Mouse (Mus musculus) cerebellum, postnatal 10 days (tissue): ENCODE results near the gene Slc27a3.

Experiments used
- DNase-seq, 2 experiments: peaks; one replicate each; pipeline ENCODE4 v3.0.0; 2021; ENCODE audit warnings: mixed read lengths in 2 of 2

Gene Slc27a3

DNA sequence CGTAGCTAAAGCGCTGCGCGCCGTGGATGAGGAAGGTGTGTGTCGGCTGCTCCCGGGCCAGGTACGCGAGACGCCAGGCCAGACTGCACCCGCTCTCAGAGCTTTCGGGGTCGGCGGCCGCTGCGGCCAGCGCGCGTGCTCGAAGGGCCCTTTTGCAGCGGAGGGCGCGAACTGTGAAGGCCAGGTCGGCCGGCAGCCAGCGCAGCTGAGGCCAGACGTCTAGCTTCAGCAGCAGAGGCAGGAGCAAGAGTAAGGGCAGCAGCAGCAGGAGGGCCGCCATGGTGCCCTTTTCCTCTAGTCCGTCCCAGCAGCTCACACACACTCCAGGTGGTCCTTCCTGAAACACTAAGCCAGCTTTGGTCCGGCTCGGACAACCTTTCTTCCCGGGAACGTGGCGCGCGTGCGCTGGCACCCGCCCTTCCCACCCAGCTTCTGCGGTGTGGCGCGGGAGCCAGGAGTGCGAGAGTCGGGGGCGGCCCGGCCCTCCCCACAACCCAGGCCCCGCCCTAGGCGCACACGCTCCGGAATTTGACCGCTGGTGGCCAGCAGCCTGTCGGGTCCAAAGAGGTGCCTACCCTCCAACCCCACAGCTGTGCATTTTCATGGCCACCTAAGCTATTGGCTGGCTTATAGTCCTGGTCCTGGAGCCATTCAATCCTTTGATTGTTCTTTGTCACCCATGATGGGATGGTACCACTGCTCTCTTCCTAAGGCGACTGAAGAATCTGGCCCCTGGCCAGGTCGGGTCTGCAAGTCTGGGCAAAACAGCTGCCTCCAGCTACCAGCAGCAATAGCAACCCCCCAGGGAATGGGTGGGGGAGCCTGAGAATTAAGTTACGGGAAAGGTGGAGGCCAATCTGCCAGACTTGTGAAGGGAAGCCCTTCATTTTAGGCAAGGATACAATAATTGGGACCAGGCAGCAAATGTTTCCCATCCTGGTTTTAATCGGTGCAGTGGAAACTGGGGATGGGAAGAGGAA is at the start of gene Slc27a3:
TSS of gene Slc27a3 (minus strand) at position 428 of the 980 bp plus-strand sequence.
- DNase-seq: peak; percentile 78 to 79

DNA sequence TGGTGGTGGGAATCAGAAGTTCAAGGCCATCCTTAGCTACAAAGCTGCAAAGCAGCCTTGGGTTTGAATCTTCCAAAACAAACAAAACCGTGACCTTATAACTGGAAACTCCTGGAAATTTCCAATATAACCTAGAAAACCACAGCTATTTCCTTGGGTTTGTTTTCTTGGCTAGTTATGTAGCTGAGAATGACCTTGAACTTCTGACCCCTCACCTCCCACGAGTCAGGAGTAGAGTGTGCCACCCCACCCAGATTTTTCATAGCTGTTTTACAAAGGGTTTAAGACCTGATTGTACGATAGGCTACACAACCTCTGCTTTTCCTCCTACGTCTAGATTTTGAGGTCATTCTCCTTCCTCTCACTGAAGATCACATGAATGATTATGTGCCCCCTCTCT is 47.4 kb upstream of the Slc27a3 start:
- no peak for DNase-seq

DNA sequence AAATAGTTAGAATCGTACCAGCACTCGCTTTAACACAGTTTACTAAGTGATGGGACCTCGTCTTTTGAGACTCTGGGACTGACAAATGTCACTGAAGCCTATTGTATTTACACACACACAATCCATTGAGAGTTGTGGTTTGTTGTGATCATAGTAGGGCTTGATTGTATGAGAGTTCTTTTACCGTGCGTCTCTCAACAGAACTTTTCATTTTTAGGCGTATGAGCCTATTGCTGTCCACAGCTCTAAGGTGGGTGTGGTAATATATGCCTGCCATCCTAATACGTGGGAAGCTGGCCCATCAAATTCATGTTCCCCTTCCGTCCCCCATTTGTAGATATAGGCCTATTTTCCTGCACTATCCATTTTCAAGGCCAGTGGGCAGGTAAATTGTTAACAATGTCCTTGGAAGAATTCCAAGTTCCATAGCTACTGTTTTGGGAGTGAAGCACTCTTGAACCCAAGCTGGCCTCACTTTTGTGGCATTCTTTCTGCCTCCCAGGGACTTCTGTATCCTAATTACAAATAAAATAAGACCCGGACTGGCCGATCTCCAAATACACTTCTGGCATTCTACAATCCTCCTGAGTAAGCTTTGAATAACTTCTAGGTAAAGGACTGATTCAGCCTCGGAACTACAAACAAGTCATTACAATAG is 44.5 kb upstream of the Slc27a3 start:
- peak; percentile 18 to 34 for DNase-seq

DNA sequence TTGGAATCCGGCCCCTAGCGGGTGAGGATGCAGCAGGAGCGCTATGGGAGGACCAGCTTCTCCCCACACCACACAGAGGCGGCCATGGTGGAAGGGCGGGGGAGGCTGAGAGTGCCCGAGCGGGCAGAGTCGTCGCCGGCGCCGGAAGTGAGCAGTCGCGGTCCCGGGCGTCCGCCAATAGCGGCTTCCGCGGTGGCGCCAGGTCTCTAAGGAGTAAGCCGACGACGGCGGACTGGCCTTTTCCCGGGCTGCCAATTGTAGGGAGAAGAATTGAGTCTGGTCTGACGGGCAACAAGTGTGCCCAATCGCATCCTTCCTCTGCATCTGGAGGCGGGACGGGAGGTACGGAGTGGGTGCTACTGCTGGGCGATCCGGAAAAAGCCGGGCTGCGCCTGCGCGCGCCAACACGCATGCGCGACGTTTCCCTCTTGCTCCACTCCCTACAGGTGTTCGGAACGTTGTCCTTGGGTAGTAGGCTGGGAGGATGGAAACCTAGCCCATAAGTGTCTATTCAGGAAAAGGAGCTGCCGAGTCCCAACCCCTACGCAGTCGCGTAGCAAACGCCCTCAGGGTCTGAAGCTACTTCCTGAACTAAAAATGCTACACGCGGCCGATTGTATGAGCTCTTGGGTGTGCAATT is 43.8 kb upstream of the Slc27a3 start, which contains the start of gene Ints3:
TSS of gene Ints3 (minus strand) at position 242 of the 640 bp plus-strand sequence.
- DNase-seq: peak; percentile 99 to 100

DNA sequence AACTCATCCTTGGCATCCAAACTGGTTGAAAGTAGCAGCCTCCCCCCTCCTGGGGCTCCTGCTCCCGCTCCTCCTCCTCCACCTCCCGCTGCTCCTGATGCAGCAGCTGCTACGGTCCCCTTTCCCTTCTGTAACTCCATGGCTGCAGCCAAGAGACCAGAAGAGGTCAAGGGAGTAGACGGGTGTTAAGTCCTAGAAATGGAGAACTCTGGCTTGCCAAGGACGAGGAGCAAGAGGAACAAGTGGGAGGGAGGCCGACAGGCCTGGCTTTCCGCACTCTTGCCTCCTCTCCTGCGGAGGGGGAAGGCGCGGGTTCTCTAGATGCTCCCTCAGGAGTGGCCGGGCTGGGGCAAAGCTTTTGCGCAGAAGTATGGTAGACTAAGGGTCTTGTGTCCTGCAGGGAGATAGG is 43.1 kb upstream of the Slc27a3 start:
- peak in 1 of 2 experiments; percentile 70 for DNase-seq

DNA sequence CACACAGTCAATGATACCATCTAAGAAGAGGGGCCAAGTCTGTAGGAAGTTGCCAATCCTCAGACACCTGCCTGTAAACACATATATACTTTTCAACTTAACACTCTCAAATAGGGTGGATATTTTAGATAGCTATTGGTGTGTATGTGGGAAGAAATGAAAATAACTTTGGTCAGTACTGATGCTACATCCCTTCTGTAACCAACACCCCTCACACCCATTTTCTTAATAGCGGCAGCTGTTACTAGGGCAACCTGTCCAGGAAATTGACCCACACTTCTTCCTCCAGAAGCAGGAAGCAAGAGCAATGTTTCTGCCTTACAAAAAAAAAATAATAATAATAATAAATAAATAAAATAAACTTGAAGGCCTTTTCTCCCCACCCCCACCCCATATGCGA is 42.6 kb upstream of the Slc27a3 start:
- DNase-seq: no peak

DNA sequence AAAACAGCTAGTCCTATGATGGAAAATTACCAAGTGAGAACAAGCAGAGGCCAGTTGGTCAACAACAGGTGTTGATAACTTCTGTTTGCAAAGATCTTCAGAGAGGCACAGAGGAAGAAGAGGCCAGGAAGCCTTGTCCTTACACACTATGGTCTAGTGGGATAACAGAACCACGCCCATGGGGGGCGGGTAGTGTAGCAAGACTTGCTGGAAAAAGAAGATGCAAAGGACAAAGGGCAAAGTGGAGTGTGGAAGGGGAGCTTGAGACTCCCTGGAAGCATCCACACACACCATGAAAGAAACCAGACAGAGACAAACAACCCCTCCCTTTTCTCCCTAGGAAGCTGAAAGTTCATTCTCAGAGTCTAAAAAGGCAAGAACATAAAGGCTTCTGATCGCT is 39.8 kb upstream of the Slc27a3 start:
- no peak for DNase-seq

DNA sequence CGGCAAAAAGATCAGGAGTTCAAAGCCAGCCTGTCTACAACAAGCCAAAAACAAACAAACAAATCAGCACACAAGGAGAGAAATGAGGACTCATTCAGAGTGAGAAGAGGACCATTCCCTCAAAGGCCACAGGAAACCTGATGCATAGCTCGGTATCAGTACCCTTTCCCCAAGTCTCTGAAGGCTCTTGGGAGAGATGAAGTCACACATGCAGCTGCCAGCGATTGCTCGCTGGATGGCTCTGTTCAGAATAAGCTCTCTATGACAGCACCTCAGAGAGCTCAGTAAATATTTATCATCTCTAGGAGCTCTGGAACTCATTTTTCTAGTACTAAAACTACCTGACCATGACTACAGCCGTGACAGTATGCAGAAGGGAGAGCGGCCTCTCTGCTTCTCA is 38.4 kb upstream of the Slc27a3 start:
- DNase-seq: no peak

DNA sequence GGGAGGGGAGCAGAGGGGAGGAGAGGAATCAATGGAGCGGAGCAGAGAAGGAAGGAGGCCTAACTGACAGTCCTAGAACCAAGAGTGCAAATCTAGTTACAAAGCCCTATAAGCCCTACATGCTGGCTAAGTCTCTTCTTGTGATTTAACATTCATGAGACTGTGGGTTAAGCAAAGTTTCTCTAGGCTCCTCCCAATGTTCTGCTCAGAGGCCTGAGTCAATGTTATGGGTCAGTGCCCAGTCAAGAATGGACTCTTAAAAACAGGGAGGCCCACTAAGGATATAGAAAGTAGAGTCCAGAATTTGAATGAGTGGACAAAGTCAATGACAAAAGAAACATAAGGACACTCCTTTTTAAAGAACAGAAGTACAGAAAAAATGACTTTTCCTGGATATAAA is 37.8 kb upstream of the Slc27a3 start:
- DNase-seq: no peak

DNA sequence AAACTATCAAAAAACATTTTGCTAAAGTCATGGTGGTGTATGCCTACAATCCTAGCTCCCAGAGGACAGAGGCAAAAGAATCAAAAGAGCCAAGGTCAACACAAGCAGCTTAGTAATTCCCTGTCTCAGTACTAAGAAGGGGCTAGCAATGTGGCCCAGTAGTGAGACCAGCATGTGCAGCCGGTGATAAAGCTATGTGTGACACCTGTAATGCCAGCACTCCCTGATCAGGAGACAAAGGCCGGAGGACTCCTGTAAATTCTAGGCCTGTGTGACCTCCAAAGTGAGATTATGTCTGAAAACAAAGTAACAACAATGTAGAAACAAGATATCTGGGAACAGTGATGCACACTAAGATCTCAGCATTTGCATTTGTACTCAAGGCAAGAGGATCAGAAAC is 35.8 kb upstream of the Slc27a3 start:
- no peak for DNase-seq

DNA sequence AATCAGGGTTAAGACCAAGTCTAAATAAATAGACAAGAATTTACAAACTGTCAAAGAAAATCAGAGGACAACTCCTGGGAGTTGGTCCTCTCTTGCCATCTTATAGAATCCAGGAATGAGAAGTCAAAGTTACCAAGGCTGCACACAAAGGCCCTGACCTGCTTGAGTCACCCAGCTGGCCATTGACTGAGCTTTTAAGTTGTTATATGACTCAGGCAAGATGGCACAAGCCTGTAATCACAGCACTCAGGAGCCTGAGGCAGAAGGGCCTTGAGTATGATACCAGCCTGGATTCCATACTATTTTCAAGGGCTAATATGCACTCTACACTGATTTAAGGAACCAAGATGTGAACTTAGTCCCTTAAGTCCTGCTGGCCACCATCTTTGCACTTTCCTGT is 33.8 kb upstream of the Slc27a3 start:
- DNase-seq: no peak

DNA sequence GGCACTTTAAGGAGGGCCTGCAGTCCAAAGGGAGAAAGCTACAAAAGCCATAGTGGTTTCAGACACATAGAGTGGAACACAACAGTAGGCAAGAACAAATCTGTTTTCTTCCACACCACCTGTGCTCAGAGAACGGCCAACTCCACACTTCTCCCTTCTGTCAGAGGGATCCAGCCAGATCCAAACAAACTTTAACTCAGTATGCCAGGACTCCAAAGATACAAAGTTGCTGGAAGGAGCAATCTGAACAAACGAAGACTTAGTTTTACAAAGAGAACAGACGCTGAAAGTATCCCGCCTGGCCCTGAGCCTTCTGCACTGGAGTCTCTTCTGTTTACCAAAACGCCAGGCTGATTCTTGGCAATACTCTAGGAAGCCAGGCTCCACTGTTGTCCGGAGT is 31.0 kb upstream of the Slc27a3 start:
- no peak for DNase-seq

DNA sequence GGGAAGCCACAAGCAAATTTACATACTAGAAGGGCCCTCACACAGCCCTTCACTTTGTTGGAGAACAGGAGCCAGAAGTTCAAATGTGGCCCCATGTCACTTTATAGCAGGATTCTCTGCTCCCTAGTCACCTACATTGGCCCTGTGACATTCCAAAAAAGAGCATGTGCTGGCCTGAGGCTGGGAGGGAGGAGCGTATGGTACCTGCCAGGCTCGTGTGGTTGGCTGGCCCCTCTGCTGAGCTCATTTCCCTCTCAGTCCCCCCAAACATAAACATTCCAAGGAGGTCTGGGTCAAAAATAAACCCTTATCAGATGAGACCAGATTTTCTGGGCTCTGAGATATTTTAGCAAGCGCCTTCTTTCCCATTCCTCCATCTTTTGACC is 23.3 kb upstream of the Slc27a3 start:
- DNase-seq: no peak

DNA sequence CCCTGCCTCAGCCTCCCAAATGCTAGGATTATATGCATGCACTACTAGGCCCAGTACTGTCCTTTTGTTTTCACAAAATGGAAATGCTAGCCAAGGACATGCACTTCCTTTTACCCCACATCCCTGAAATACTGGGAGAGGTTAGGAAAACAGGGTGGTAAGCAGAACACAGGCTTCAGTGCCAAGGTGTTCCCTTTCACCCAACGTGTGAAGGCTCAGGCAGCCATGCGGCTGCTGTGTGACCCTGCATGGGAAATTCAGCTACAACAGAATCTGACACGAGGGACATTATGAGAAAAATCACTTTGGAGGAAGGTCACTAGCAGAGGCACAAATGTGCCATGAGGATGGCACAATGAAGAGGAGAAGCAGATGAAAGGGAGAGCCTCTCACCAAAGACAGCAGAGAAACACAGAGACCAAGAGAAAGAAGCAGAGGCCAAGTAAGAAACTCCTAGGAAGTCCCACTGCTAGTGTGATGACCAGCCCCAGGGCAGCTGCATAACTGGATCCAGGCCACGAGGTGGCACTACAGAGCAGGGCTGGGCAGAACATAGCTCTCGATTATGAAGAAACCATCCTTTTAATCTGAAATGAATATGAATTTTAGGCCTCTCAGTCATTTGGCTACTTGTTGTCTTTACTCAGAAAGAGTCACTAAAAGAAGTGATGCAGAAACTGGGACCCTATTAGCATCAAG is 22.7 kb upstream of the Slc27a3 start:
- peak; percentile 84 to 87 for DNase-seq

DNA sequence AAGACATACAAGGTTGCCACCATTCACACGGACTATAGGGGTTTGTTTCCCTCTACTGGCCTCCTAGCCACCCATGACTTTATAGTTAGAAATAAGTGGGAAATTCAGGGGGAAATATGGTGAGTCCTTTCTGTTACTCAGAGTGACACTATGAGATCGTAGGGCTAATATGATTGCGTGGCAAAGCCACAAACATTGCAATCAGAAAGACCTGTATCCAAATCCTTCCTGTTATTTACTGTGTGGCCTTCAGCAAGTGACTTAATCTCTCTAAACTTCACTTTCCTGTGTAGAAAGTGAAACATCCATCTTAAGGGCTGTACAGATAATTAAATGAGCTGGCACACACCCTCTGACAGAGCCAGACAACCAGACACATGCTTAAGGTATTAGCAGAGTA is 19.0 kb upstream of the Slc27a3 start:
- no peak for DNase-seq

DNA sequence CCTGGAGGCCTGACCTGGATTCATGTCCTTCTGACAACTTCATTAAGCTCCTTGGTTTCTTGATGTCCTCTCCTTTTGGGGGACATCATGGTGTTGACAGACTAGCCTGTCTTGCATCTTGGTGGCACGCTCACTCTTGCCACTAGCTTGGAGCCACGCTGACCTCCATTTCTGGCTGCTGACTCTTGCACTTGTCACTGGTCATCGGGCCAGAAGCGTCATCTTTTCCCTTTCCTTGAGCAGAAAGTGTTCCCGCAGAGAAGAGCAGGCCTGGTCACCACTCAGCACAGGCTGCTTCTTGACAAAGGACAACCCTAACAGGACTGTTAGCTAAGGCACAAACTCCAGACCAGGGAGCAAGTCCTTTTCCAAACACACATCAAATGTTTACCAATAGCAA is 16.7 kb upstream of the Slc27a3 start:
- DNase-seq: no peak

DNA sequence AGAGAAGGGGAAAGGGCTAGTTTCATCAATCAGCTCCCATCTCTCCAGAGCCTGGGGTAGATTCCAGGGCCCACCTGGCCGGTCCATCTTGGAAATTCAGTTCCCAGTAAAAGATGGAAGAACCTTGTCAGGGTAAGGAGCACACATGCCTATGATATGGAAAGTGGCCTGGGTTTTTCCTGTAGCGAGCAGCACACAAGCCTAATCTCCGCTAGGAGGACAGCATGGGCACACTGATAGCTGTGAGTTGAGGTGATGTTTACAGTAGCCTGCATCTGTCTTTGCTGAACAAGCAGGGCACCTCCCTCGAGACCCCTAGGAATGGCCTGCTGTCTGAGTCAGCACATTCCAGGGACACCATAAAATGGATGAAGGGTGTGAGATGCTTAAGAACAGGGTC is 14.9 kb upstream of the Slc27a3 start:
- no peak for DNase-seq

DNA sequence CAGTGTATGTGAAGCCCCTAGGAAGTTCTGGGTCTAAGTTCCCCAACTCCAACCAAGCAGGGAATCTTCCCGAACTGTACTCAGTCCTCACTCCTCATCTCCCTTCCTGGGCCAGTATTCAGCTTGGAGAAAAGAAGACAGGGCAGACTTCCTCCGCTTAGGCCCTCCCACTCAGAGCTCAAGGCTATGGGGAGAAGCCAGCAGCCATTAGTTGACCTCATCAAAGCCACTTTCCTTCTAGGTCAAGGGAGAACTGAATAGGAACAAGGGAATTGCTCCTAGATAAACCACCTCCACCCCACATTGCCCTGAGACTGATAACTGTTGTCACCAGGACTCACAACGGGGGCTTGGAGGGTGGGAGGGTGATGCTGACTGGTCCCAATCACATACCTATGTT is 14.4 kb upstream of the Slc27a3 start:
- DNase-seq: no peak

DNA sequence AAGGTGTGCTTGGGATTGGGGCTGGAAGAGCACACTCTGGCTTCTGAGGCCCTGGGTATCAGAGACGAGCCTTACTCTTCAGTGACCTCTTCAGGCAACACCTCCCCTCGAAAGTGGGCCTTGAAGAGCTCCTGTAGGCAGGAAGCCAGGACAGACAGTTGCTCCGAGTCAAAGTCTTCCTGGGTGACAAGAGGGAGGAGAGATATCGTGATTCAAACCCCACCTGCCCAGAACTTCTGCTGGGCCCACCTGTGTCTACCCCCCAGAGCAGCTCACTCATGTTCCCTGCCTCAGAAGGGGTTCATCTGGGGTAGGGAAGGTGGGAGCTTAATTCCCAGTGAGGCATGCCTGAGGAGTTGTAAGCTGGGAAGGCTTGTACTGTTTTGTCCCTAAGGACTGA is 11.3 kb upstream of the Slc27a3 start:
- no peak for DNase-seq

DNA sequence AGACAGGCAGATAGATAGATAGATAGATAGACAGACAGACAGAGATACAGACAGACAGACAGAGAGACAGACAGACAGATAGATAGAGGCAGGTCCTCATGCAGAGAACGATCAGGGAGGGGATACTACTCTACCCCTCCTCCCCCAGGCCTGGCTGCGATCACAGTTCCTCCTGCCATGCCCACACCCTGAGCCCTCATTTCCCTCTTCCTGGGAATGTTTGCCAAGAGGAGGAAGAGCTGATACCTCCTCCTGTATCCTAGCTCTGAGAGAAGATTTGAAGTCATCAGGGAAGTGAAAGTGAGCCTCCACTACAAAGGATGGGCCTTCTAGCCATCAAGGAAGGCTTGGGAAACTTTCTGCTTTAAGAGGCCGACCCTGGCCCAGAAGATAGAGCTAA is 5.9 kb upstream of the Slc27a3 start:
- no peak for DNase-seq

DNA sequence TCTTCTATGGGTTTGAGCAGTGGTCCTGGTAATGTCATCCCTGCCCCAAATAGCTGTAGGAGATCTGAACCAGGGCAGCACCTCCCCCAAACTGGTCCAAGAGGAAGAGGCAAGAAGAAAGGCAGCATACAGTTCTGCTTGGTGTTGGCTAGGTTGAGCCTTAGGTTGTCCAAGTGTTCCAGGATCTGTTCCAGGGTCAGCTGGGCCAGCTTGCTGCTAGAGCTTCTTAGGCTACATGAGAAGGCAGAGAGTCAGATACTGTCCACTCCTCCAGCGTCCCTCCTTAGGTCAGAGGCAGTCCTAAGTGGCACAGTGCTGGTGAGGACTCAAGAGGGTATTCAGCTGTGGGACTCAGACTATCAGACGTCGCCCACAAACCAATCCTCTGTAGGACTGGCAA is 2.9 kb upstream of the Slc27a3 start:
- no peak for DNase-seq

DNA sequence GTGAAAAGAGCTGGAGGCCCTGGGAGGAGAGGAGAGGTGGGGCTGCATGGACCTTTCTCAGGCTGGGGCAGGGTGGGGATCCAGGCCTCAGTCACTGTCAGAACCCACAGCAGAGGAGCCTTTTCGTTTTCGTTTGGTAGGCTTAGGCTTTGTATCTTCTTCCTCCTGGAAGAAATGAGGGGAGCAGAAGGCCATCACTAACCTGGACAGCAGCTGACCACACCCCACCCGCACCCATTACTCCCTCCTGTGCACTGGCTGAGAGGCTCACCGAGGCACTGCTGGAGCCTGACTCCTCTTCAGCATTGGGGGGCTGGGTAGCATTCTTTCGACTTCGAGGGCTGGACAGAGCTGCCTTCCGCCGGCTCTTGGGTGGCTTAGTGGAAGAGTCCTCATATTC is 2.2 kb upstream of the Slc27a3 start:
- no peak for DNase-seq

DNA sequence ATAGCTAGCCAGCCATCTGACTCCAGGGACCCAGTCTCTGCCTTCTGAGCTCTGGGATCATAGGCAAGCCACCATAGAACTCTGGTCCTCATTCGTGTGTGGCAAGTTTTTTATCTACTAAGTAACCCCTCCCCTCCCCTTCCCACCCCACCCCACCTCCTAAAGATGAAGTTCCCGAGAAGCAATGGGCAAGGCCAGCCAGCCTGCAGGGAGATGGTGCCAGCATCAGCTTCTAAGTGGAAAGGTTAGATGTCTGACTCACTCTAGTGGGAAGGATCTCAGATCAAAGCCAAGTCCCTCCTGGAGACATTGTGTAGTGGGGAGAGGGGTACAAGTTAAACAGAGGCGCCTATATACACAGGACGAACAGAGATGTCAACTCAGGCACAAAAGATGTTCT is 1.3 kb upstream of the Slc27a3 start:
- DNase-seq: no peak
